Mouse (Mus musculus) forelimb bud, embryonic 11.5 days (tissue): ENCODE data around the gene Nat9.

ENCODE experiments used
- DNase-seq: peaks from one replicate; pipeline ENCODE4 v3.0.0-alpha.2; 2012; ENCODE audit warnings: low read depth, low spot score

The Nat9 gene

DNA sequence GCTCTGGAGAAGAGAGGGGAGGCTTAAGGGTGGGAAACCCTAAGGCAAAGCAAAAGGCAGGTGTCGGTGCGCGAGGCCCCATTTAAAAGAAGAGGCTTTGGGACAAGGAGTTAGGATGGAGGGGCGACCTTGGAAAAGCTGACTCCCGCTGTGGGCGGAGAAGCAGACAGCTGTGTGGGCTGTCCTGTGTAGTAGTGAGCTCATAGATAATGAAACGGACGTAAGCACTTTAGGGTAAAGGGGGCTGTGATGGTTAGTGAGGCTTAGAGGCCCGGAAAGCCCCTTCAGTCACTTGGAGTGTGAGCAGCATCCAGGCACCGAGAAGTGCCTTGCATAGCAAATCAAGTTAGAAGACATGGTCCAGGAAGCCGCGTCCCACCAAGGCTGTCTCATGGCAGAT, at the start of gene Nat9:
Nat9 (minus strand) TSS at position 167 of the 400 bp plus-strand sequence.
- no peak for DNase-seq

DNA sequence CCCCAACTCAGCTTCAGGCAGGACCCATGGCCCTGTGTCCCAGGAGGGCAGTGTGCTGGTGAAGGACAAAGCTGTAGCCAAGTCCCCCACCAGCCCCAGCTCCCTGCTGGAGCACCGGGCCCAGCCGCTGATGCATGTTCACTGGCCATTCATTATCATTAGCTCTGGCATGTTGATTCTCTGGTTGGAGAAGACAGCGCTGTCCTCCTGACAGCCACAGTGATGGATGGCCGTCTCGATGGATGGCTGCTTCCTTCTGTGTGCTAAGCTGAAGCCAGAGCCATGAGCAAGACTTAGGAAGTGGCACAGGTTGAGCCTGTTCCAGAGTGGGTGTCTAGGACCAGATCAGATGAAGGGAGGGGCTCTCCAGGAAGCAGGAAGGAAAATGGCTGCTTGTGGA, 48.9 kb upstream of the Nat9 start:
- peak; percentile 32 for DNase-seq

GRCm38 (mm10) chr11:115234320-115235044, 46.8 kb upstream of the Nat9 start:
- no peak for DNase-seq

DNA sequence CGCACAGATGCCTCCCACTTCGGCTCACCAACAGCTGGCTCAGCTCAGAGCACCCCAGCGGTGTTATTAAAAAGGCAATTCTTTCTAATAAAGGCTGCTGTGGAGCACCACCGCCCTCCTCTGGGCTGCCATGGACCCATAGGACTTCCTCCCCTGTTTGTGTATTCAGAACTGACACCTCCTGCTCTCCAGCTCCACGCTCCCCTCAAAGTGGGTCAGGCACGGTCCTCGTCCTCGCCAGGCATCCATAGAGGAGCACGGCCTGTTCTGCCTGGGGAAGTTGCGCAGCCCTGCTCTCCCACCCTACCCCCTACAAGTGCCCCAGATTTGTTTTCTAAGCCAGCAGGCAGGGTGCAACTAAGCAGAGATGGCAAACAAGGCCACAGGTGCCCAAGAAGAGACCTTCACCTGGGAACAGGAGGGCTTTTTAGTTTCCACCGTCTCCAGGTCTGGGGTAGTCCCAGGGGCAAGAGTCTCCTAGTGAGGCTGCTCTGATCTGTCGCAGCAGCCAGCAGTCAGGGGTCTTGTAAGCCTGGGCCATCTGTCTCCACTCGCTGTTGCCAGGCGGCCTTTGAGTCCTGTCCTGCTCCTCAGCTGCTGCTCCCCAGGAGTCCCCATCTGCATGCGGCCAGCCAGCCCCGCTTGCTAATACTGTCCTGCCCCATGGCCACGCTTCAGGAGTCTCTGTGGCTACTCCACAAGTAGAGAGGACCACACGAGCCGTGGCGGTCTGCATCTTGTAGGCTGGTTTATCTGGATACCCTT, 46.0 kb upstream of the Nat9 start:
- DNase-seq = no peak

GRCm38 (mm10) chr11:115232889-115233288, 45.2 kb upstream of the Nat9 start:
- DNase-seq = no peak

- no peak for DNase-seq
Measured at GRCm38 (mm10) chr11:115231924-115232323, 44.3 kb upstream of the Nat9 start.

DNA sequence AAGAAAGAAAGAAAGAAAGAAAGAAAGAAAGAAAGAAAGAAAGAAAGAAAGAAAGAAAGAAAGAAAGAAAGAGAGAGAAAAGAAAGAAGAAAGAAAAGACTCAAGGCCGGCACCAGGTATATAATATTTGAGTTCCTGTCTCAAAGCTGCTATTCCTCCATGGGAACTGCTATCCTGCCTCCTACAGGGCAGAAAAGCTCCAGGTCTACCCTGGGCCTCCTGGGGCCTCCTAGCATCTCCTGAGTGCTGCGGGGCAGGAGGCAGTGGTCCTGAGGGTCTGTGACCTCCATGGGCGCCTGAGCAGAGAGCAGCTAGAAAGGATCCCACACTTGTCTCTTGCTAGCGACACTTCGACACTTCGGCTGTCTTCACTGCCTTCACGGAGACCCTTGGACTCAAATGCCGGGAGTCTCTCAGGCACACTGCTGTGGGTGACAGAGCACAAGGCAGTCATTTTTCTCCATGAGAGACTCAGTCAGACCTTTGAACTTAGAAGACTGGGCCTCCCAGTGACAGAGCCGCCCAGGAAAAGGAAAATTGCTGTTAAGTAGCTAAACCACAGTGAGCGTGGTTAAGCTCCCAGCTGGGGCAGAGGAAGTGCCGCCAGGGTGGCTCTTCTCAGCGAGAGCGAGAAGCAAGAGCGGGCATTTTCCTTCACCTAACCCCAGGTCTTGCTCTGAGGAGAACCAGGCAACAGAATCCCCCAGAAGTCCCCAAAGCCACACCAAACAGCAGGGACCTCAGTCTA, 43.7 kb upstream of the Nat9 start:
- no peak for DNase-seq

DNA sequence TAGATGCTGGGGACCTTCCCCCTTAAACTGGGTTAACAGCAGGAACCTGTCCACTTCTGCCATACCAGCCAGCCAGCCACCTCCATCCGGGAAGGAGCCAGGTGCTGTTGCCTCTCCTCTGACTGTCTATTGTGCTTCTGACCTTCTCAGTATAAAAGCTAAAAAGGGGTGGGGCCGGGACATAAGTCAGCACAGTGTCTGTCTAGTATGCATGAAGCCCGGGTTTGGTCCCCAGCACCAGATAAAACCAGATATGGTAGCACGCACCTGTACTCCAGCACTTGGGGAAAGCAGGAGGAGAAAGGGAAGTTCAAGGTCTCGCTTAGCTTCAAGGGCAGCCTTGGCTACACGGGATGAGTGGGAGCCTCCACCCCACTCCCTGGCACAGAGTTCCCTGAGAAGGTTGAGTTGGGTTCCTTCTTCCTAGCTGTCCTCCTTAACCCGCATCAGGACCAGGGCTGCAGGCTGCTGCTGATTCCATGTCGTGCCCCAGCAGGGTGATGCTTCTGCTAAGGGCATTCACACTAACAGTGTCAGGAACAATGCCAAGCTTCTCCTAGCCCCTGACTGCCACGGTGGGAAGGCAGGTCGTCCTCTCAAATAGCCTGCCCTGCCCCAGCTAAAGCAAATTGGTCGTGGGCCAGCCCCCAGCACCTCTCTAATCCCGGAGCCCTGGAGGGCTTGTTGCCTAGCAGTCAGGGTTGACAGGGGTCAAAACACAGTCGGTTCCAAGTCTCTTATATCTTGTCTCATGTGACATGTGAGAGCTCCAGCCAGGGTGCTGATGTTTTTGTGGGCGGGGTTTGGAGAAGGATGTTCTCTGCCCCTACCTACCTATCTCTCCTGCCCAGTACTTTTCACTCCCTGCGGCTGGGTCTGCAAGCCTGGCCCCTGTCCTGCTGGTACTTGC, 41.6 kb upstream of the Nat9 start:
- DNase-seq = no peak

GRCm38 (mm10) chr11:115228430-115228829, 40.8 kb upstream of the Nat9 start:
- DNase-seq = no peak

- DNase-seq = no peak
Measured at GRCm38 (mm10) chr11:115227640-115228039, 40.0 kb upstream of the Nat9 start.

GRCm38 (mm10) chr11:115226811-115227491, 39.3 kb upstream of the Nat9 start:
- no peak for DNase-seq

DNA sequence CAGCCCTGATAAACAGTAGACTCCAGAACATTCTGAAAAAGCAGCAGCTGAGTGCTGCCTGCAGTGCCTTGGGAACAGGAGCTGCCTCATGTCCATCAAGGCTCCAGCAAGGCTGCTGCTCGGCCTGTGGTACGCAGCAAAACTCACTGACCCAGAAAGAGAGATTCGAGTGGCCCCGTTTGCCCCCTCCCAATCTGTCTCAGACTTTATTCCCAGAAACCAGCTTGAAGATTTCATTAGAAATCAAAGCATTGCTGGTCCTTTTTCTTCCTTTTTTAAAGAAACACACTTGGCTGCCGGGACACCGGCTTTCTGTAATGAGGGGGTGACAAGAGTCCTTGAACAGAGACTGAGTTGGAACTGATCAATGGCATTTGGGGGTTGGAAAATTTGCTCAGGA, 37.6 kb upstream of the Nat9 start:
- DNase-seq = no peak

- DNase-seq = peak; percentile 56
Measured at GRCm38 (mm10) chr11:115224889-115225288, 37.2 kb upstream of the Nat9 start.

DNA sequence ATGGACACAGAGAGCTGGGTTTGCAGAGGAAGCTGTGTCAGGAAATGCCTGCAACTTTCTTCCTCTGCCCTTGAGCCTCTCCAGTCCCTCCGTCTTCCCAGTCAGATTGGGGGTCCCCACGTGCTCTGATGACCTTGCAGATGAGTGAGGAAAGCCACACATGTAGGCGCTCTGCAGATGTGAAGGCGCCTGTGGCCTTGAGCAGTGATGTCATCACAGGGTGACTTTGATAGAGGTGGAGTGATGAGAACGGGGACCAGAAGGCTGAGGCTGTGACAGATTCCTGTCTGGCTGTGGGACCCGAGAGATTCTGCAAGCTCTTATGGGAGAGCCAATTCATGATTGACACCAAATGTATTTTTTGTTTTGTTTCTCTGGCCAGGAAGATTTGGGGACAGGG, 36.2 kb upstream of the Nat9 start:
- DNase-seq = no peak

DNA sequence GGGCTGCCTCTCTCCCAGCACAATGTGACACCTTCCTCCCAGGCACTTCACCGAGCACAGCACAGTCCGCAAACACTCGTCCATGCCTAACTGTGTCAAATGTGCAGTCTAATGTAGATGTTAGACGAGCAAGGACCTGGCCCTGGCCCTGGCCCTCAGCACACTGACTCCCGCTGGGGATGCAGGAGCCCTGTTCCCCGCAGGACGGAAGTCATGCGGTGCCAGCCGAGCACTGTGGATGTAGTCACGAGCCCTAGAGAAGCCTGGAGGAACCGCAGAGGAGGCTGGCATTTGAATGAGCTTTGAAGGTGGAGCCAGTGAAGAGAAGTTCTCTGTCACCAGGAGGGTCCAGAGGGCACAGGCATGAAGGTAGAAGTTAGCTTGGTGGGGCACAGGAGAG, 35.8 kb upstream of the Nat9 start:
- DNase-seq = no peak

DNA sequence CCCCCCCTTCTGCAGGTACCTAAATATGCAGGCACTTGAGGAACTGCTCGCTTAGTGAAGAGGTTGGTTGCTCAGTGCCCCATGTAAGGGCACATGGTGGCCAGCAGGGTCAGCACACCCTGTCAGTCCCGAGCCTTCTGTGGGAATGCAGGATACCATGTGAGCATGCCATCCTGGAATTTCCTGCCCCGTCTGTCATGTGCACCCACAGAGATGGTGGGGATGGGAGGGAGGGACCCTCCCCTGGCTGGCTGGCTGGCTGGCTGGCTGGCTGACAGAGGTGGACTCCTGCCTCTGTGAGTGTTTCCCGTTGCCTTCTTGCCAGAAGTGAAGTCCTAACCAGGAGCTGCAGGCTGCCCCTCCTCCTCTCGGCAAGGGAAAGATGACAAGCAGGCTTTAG, 34.9 kb upstream of the Nat9 start:
- DNase-seq = no peak

DNA sequence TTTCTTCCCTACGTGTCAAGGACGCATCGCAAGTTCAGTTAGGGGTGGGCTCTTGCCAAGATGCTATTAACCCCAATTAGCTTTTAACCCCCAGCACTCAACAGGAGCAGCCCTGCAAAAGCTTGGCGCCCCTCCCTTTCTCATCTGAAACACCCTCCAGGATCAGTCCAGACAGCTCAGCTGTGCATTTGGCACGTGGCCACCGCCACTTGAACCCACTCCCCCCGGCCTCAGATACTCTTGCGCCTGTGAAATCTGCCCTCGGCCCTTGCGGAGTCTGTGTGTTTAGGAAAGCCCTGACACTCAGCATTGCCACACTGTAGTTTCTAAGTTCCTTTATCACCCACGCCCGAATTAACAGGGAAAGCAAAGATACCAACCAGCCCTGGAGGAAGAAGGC, 34.4 kb upstream of the Nat9 start:
- no peak for DNase-seq

- DNase-seq = no peak
Measured at GRCm38 (mm10) chr11:115219685-115220084, 32.0 kb upstream of the Nat9 start.

DNA sequence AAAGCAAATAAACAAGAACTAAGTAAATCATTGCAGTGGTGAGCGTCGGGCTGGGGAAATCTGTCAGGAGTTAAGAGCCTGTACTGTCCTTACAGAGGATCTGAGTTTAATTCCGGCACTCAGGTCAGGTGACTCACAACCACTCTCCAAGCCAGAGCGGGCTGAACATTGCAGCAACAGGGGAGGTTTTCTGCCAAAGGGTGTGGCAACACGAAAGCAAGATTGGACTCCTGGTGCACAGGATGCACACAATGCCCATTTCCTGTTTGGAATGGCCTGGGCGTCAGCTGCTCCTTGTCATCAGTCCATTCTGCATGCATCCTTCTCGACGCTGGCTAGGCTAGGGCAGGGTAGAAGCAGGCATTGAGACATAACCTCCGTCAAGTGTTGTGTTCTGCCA, 31.6 kb upstream of the Nat9 start:
- no peak for DNase-seq

DNA sequence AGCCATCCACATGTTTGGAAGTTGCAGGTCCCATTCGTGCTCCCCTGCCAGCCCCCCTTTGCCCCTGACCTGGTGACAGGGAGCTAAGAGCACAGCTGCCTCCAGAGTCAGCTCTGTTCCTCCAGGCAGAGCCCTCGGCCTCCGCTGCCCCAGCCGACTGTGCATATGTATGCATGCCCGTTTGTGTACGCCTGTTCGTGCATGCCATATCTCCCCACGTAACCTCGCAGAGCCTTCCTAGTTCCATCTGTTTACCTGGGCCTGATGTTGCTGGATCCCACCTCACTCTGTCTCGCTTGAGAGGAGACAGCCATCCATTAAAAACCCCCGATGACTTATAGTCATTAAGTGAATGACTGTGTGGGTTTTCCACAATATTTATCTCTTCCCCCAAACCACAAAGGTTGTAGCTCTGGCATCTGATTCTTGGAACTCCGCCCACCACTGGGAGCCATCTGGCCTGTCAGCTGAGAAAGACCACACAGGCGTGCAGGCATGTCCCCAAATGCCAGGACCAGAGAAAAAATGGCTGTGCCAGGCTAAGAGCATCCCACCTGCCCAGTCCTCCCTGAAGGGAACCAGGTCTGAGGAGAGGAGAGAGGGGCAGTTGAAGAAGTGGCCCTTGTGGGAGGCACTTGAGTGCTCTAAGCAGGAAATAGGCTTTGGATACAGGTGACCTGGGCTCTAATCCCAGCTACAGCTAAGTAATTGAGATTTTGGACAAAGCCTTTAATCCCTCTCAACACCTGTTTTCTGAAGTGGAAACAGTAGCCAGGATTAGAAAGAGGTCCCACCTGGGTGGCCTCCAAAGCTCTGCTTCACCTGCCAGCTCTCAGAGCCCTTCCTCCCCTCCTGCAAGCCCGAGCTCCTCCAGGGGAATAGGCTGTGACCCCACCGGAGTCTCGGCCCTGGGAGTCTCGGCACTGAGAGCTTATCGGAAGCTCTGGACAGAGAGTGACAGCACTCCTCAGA, 30.1 kb upstream of the Nat9 start:
- no peak for DNase-seq
